Mouse (Mus musculus) gastrocnemius, postnatal 25 days (tissue): ENCODE results near the gene Tmem106b. TPM values are rescaled to one million over a fixed set of nuclear protein-coding genes. Genes with fewer than 3 reads are reported as not detected.

Experiments used
- DNase-seq: peaks from one replicate; pipeline ENCODE4 v3.0.0; 2022
- long read RNA-seq, 2 experiments: library from polyadenylated mRNA; stranded (forward); transcript quantifications; one replicate each; pipeline ENCODE4 v2.0.0; 2021
- total RNA-seq, 2 experiments: library from RNA; stranded (reverse); gene quantifications; 1 replicate in 1 of 2; 2 replicates in 1 of 2; pipeline ENCODE4 v1.2.3; 2021

The Tmem106b gene
- 10 to 100 TPM; 56.1 to 60.3 TPM for total RNA-seq
- long read RNA-seq, experiment 1, full-length matches to known transcripts: 10 of 18 reads
- long read RNA-seq, experiment 1, partial matches to known transcripts: 2 of 18 reads
- long read RNA-seq, experiment 1, other reads (novel, unspliced or antisense): 6 of 18 reads
- long read RNA-seq, experiment 2, full-length matches to known transcripts: 23 of 25 reads
- long read RNA-seq, experiment 2, partial matches to known transcripts: 0 of 25 reads
- long read RNA-seq, experiment 2, other reads (novel, unspliced or antisense): 2 of 25 reads

DNA sequence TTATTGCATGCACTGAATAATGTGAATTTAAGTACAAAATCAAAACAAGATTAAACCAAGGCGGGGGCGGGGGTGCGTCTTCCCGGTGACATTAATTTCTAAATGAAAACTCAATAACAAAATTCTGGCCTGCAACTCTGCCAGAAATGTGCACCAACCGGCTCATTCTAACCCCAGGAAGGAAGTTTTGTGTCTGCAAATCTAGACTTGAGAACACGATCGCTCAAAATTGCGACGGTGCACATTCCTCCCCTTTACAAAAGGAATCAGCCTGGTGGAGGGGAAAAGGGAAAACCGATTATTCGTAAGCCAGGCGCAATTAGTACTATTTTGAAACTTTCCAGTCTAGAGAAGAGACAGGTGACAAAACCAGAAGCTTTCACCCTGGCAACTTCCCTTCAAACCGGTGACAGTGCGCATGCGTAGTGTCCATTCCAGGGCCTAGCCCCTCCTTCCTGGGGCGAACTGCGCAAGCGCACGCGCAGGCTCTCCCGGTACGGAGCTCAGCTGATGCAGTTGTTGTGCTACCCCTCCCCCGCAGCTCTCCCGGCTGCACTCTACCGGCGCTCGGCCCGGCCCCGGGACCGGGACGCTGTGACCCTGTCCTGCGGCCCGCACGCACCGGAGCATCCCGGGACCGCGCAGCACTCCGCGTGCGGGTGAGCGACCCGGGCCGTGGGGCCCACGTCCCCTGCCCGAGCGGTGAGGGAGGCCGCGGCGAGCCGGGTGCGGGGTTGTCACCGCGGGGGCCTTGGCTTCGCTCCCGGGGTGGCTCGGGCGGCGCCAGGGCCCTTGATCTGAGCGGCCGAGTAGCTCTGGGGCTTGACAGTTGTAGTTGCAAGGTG, at the start of gene Tmem106b:
Gene Tmem106b (plus strand): TSS at position 458 of the 845 bp plus-strand sequence.
- peak; percentile 96 for DNase-seq

- DNase-seq: no peak
These were observed 48.1 kb upstream of the Tmem106b start for GRCm38 (mm10) chr6:13021245-13022100.

- DNase-seq: no peak
These were observed 39.0 kb upstream of the Tmem106b start for GRCm38 (mm10) chr6:13030558-13030957.

- no peak for DNase-seq
These were observed 38.6 kb upstream of the Tmem106b start for GRCm38 (mm10) chr6:13030961-13031360.

DNA sequence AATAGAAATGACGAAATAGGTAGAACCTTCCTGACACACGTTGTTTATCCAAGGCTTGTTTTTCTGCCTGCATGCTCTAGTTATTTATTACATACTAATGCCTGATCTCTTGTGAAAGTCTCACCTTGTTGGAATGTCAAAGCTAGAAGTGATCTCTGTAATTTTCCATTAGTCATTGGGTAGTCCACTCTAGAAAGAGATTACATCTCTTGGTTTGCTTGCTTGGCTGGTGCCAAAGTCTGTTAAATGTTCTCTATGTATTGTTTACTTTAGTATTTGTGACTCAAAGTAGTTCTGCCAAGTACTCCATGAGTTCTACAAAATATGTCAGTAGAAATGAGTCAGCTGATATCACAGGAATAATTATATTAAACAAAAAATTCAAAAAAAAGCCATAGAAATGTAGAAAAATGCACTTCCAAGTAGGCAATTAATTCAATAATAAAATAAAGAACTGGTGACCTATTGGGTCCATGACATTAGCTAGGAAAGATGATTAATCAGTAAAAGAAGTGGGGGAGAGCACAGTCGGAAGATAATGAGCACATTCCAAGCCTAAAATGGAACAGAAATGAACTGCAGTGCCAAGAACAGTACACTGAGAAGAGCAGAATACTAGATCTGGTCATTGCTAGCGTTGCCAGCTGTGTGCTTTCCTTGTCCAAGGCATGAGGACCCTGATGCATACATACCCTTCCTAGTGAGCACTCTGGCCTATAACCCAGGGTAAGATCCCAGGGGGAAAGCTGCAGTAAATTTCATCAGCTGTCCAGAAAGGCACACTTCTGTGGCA, 17.0 kb upstream of the Tmem106b start:
- no peak for DNase-seq

- DNase-seq: no peak
These were observed 8.1 kb upstream of the Tmem106b start for GRCm38 (mm10) chr6:13061276-13062039.

GRCm38 (mm10) chr6:13062063-13062462, 7.5 kb upstream of the Tmem106b start:
- no peak for DNase-seq

GRCm38 (mm10) chr6:13062691-13063255, 6.8 kb upstream of the Tmem106b start:
- DNase-seq: no peak

GRCm38 (mm10) chr6:13070147-13070425, 527 bp downstream of the Tmem106b start:
- DNase-seq: no peak

GRCm38 (mm10) chr6:13070485-13070884, 926 bp downstream of the Tmem106b start:
- peak; percentile 28 for DNase-seq

GRCm38 (mm10) chr6:13073036-13073435, 3.5 kb downstream of the Tmem106b start:
- DNase-seq: no peak

DNA sequence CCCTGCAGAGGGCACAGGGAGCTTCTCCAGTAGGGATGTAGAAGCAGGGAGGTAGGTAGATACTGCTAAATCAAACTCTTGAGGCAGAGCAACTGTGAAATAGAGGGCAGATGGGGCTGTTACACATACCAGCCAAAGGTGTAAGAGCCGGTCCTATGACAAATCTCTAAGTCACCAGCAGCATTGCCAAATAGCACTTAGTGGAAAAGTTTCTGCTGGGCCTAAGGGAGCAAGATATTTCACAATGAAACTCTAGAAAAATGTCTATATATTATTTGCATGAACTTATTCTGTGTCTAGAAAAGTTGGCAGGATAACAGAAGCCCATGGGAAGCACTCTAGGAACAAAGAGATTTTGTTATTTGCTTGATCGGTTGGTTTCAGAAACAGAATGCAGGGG, 4.3 kb downstream of the Tmem106b start:
- DNase-seq: no peak

- DNase-seq: no peak
These were observed 13.3 kb downstream of the Tmem106b start for GRCm38 (mm10) chr6:13082881-13083280.

DNA sequence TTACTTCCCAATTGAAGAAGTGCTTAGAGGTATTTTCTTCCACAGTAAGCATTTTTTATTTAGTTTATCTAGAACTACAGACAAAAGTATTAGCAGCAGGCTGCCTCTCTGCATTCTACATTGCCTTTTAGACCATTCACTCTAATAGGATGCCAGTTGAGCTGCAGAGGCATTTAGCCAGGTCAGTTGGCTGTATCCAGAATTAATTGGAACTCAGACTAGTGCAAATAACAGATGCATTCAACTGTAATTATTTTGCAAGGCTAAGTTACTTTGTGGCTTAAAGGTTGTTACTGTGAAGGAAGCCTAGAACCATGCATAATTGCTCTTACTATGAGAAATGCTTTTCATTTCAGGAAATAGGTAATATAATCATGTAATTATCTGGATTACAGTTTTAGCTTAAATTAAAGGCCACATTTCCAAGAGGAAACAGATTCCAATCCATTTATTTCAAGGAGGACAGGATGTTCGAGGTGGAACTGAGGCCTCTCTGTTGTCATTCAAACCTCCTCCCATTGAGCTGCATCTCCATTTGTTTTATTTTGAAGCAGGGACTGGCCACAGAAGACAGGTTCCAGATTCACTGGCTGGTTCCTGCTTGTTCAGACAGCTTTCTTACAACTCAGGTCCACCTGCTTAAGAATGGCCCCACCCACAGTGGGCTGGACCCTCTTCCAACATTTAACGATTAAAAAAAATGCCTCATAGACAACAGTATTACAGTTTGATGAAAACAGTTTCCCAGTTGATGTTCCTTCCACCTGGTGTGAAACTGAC, 27.3 kb downstream of the Tmem106b start:
- DNase-seq: no peak

- DNase-seq: no peak
These were observed 30.6 kb downstream of the Tmem106b start for GRCm38 (mm10) chr6:13100137-13100536.

DNA sequence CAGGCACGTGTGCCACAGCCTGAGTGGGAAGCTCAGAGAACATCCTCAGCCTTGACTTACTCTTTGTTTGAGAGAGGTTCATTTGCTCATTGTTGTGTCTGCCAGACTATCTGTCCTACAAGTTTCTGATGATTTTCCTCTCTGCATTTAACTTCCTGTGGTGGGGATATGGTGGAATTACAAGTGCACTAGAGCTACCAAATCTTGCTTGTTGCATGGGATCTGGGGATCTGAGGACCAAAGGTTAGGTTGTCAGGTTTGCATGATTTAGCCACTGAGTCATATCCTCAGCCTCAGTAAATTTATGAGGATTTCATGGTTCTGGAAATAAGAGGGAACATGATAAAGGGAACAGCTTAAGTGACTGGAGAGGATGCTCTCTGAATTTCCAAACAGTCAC, 39.1 kb downstream of the Tmem106b start:
- DNase-seq: no peak

- DNase-seq: no peak
These were observed 67.7 kb downstream of the Tmem106b start for GRCm38 (mm10) chr6:13137255-13137654.
